Mouse (Mus musculus): Measurements from ENCODE around the gene Setd1a.
A peak's percentile ranks its signal among the peaks of the same experiment; 100 is the strongest.
"Not testable (repeated sequence)": the region's sequence is repeated elsewhere in the genome, so short reads cannot be mapped to it uniquely, and the experiment has no call there.

The Setd1a gene

GRCm38 (mm10) chr7:127835550-127835949, 59.1 kb downstream of the Setd1a start:
- no peak for DNase-seq (ENCODE audit: inconsistent ontology term)

GRCm38 (mm10) chr7:127837473-127837872, 61.0 kb downstream of the Setd1a start:
- no peak for DNase-seq (ENCODE audit: inconsistent ontology term)

GRCm38 (mm10) chr7:127837878-127838277, 61.4 kb downstream of the Setd1a start:
- not testable (repeated sequence) for DNase-seq (ENCODE audit: inconsistent ontology term)

- DNase-seq (ENCODE audit: inconsistent ontology term) = not testable (repeated sequence)
Observed at GRCm38 (mm10) chr7:127840031-127840430, 63.6 kb downstream of the Setd1a start.

- no peak for DNase-seq (ENCODE audit: inconsistent ontology term)
Observed at GRCm38 (mm10) chr7:127840886-127841285, 64.4 kb downstream of the Setd1a start.

GRCm38 (mm10) chr7:127841340-127842000, 65.0 kb downstream of the Setd1a start:
- DNase-seq (ENCODE audit: inconsistent ontology term) = peak; percentile 97

- peak; percentile 79 for DNase-seq (ENCODE audit: inconsistent ontology term)
Observed at GRCm38 (mm10) chr7:127842001-127842718, 65.7 kb downstream of the Setd1a start.
